ENCODE assay signal across 8 mouse cellular contexts in genomic region chr7:79238741-79239140, GRCm38 (mm10). TPM values are rescaled to one million over a fixed set of nuclear protein-coding genes. Genes with fewer than 3 reads are reported as not detected.
DNase-seq lines count a peak whose midpoint lies in the region; ATAC-seq and TF ChIP-seq lines count a peak whose summit lies in the region.
"Had no signal": no experiment of that assay in that cellular context is flagged by ENCODE, and none has a peak within 500 bp of the region (broad histone marks: within the 10 kb centered on the region; RNA-seq: fewer than 3 reads in every experiment).

No protein-coding gene starts in this region.

- TF ChIP-seq POLR2A in CH12.LX (IDR thresholded peaks at IDR 0.05; ENCODE audit: low read depth, low read length) = no peak

- no peaks in the 10 kb centered on the region for H3K36me3 ChIP-seq in intestine, postnatal 0 days (ENCODE audit: control insufficient read depth, insufficient read depth)
- no peaks in the 10 kb centered on the region for H3K36me3 ChIP-seq in intestine, embryonic 15.5 days
- no peaks in the 10 kb centered on the region for H3K36me3 ChIP-seq in CH12.LX (replicated peaks in 1 of 2; ENCODE audit: control insufficient read depth in 1 of 2, insufficient read depth in 1 of 2, low read length in 1 of 2)
- no peaks in the 10 kb centered on the region for H3K36me3 ChIP-seq in liver, embryonic 14.5 days (replicated peaks; ENCODE audit: control insufficient read depth, insufficient read depth, low read depth)
- H3K36me3 ChIP-seq: embryonic facial prominence, embryonic 13.5 days had no signal

- peak; percentile 71 for TF ChIP-seq CTCF in intestine, postnatal 0 days (IDR thresholded peaks at IDR 0.05; ENCODE audit: low read depth)
- peak; percentile 75 for TF ChIP-seq CTCF in CH12.LX (conservative IDR thresholded peaks at IDR 0.05 in 1 of 2, IDR thresholded peaks at IDR 0.05 in 1 of 2; ENCODE audit: low read depth in 2 of 2, low read length in 2 of 2)
- TF ChIP-seq CTCF in Patski (IDR thresholded peaks at IDR 0.05) = peak; percentile 76
- peak; percentile 67 for TF ChIP-seq CTCF in liver, embryonic 14.5 days (IDR thresholded peaks at IDR 0.05; ENCODE audit: low read depth)

- WGBS in intestine, postnatal 0 days = 74% methylated on average over 5 of the region's 5 CpGs
- 77% methylated on average over 5 of the region's 5 CpGs for WGBS in intestine, embryonic 15.5 days
- 69% methylated on average over 5 of the region's 5 CpGs for WGBS in liver, embryonic 14.5 days (ENCODE audit: insufficient replicate concordance)

- in situ Hi-C loops in CH12.LX (cut with MboI; ENCODE audit: low pct_ligation_motif_present, low pct_unique_long_range_greater_than_20kb, low sequenced_read_pairs) (no loop called here), Patski (cut with MboI; ENCODE audit: low pct_unique_long_range_greater_than_20kb) (loop anchor here (5.0 kb wide), 1 partner anchor 321 kb away; no protein-coding TSS in a partner anchor)

- CTCF ChIA-PET in Patski (lab: Charles Lee) = interaction anchor here (0.8 to 2.2 kb wide), 3 partner anchors 10 to 111 kb away, joined by 3 to 7 read pairs (median 3); no protein-coding TSS in a partner anchor

- no peak overlapping the region for H3K27ac ChIP-seq in intestine, postnatal 0 days (ENCODE audit: low read depth, low read length)
- H3K27ac ChIP-seq in intestine, embryonic 15.5 days = no peak overlapping the region
- no peak overlapping the region for H3K27ac ChIP-seq in CH12.LX (ENCODE audit: insufficient read depth, low read depth)
- H3K27ac ChIP-seq in liver, embryonic 14.5 days = no peak overlapping the region
- H3K27ac ChIP-seq: embryonic facial prominence, embryonic 13.5 days had no signal

- no peaks in the 10 kb centered on the region for H3K79me2 ChIP-seq in CH12.LX (replicated peaks; ENCODE audit: control insufficient read depth, extremely low read depth, insufficient read depth, poor library complexity, severe bottlenecking)

- no peaks in the 10 kb centered on the region for H3K9me3 ChIP-seq in intestine, postnatal 0 days (ENCODE audit: control insufficient read depth)
- H3K9me3 ChIP-seq in intestine, embryonic 15.5 days = no peaks in the 10 kb centered on the region
- no peaks in the 10 kb centered on the region for H3K9me3 ChIP-seq in CH12.LX (replicated peaks; ENCODE audit: low read length)
- no peaks in the 10 kb centered on the region for H3K9me3 ChIP-seq in liver, embryonic 14.5 days (ENCODE audit: control insufficient read depth, low read length)
- H3K9me3 ChIP-seq: embryonic facial prominence, embryonic 13.5 days had no signal

- no peak overlapping the region for H3K9ac ChIP-seq in intestine, postnatal 0 days (ENCODE audit: low read depth, low read length)
- no peak overlapping the region for H3K9ac ChIP-seq in intestine, embryonic 15.5 days
- no peak overlapping the region for H3K9ac ChIP-seq in CH12.LX (ENCODE audit: insufficient read depth, low read depth)
- no peak overlapping the region for H3K9ac ChIP-seq in liver, embryonic 14.5 days (replicated peaks)
- H3K9ac ChIP-seq: embryonic facial prominence, embryonic 13.5 days had no signal

- POLR2A ChIA-PET in Patski (lab: Charles Lee) = interaction anchor here (0.7 kb wide), 1 partner anchor 80 kb away, joined by 3 read pairs; no protein-coding TSS in a partner anchor

- no peak overlapping the region for H3K4me3 ChIP-seq in intestine, postnatal 0 days (ENCODE audit: low read depth, low read length)
- no peak overlapping the region for H3K4me3 ChIP-seq in intestine, embryonic 15.5 days (replicated peaks)
- H3K4me3 ChIP-seq in CH12.LX (replicated peaks in 1 of 3; ENCODE audit: low read depth in 2 of 3, low read length in 2 of 3, poor library complexity in 1 of 3) = no peak overlapping the region
- H3K4me3 ChIP-seq in liver, embryonic 14.5 days (ENCODE audit: insufficient read depth in 1 of 2, low read depth in 2 of 2, low read length in 2 of 2) = no peak overlapping the region
- H3K4me3 ChIP-seq: embryonic facial prominence, embryonic 13.5 days had no signal

- peak; percentile 37 for TF ChIP-seq RAD21 in CH12.LX (IDR thresholded peaks at IDR 0.05; ENCODE audit: low read depth, low read length)

- ATAC-seq in intestine, postnatal 0 days = no peak
- no peak for ATAC-seq in intestine, embryonic 15.5 days
- ATAC-seq in Patski = no peak
- ATAC-seq in liver, embryonic 14.5 days (ENCODE audit: insufficient read depth) = no peak

- H3K27me3 ChIP-seq in intestine, postnatal 0 days (replicated peaks; ENCODE audit: control insufficient read depth, insufficient read depth, low read length) = no peaks in the 10 kb centered on the region
- no peaks in the 10 kb centered on the region for H3K27me3 ChIP-seq in intestine, embryonic 15.5 days (replicated peaks)
- H3K27me3 ChIP-seq in CH12.LX (replicated peaks) = peaks cover 30% of the 10 kb centered on the region
- H3K27me3 ChIP-seq in Patski = no peaks in the 10 kb centered on the region
- H3K27me3 ChIP-seq in liver, embryonic 14.5 days (ENCODE audit: control insufficient read depth, insufficient read depth, low read length) = no peaks in the 10 kb centered on the region
- H3K27me3 ChIP-seq: embryonic facial prominence, embryonic 13.5 days had no signal

- H3K4me1 ChIP-seq in intestine, postnatal 0 days (replicated peaks; ENCODE audit: control insufficient read depth, insufficient read depth, low read length) = no peaks in the 10 kb centered on the region
- no peaks in the 10 kb centered on the region for H3K4me1 ChIP-seq in intestine, embryonic 15.5 days (replicated peaks)
- no peaks in the 10 kb centered on the region for H3K4me1 ChIP-seq in CH12.LX (ENCODE audit: control insufficient read depth in 1 of 2, insufficient read depth in 2 of 2)
- H3K4me1 ChIP-seq in liver, embryonic 14.5 days (replicated peaks; ENCODE audit: control insufficient read depth in 2 of 2, insufficient read depth in 2 of 2, low read length in 1 of 2) = no peaks in the 10 kb centered on the region
- H3K4me1 ChIP-seq: embryonic facial prominence, embryonic 13.5 days had no signal

- no peak overlapping the region for H3K4me2 ChIP-seq in intestine, postnatal 0 days (replicated peaks; ENCODE audit: low read depth)
- H3K4me2 ChIP-seq in intestine, embryonic 15.5 days (replicated peaks) = no peak overlapping the region
- no peak overlapping the region for H3K4me2 ChIP-seq in CH12.LX (ENCODE audit: insufficient read depth, low read depth, poor library complexity, severe bottlenecking)
- H3K4me2 ChIP-seq in liver, embryonic 14.5 days (ENCODE audit: low read depth) = no peak overlapping the region
- H3K4me2 ChIP-seq: embryonic facial prominence, embryonic 13.5 days had no signal

- DNase-seq in CH12.LX (ENCODE audit: extremely low read depth) (peak; percentile 27), Patski (ENCODE audit: low read depth, low spot score) (no peak)
- no peak for DNase-seq in liver, embryonic 14.5 days (ENCODE audit: low read depth in 3 of 3, low spot score in 3 of 3)
- no peak for DNase-seq in layer of hippocampus, adult 11-12 months (ENCODE audit: low spot score)
- no peak for DNase-seq in kidney, adult 11 months

- TF ChIP-seq EP300 in CH12.LX (IDR thresholded peaks at IDR 0.05; ENCODE audit: low read length) = no peak
- no peak for TF ChIP-seq EP300 in liver, embryonic 14.5 days (IDR thresholded peaks at IDR 0.05; ENCODE audit: low read depth)

- dilution Hi-C loops in CH12.LX (cut with MboI; ENCODE audit: extremely low pct_ligation_motif_present, extremely low pct_unique_long_range_greater_than_20kb, low sequenced_read_pairs) = no loop called here

TF ChIP-seq in CH12.LX, 34 proteins besides CTCF, POLR2A, EP300 and RAD21:
- TF ChIP-seq MAZ (IDR thresholded peaks at IDR 0.05; ENCODE audit: low read depth, low read length) = no peak
- peak; percentile 65 for TF ChIP-seq SMC3 (IDR thresholded peaks at IDR 0.05; ENCODE audit: low read depth, low read length)
- peak; percentile 58 for TF ChIP-seq ZNF384 (IDR thresholded peaks at IDR 0.05; ENCODE audit: low read depth, low read length)
- no peak for TF ChIP-seq MXI1 (IDR thresholded peaks at IDR 0.05; ENCODE audit: low read depth, low read length)

RNA-seq across cellular contexts. Expression of gene Abhd2, which starts 34.3 kb away (rescaled TPM):
- polyA plus RNA-seq in intestine, postnatal 0 days (2015; fragmentation: Nextera tagmentation; extraction: Ambion mirVana) = 34.8 and 36.2 TPM in 2 replicates
- polyA plus RNA-seq in intestine, embryonic 15.5 days (2015; fragmentation: Nextera tagmentation; extraction: Ambion mirVana) = 14.3 and 16.3 TPM in 2 replicates
- 9.9 and 10.3 TPM in 2 replicates for total RNA-seq in CH12.LX (2012; rRNA removed)
- total RNA-seq in CH12.LX (2014; rRNA removed) = 5.5 and 6.0 TPM in 2 replicates
- 12.9 and 15.4 TPM in 2 replicates for polyA plus RNA-seq in CH12.LX (2012; ENCODE audit: insufficient read length, low read depth)
- polyA plus RNA-seq in Patski (2021) = 60.0 TPM
- 5.6 and 6.0 TPM in 2 replicates for polyA plus RNA-seq in liver, embryonic 14.5 days (2012; rRNA removed)
- polyA plus RNA-seq in liver, embryonic 14.5 days (2014; fragmentation: Nextera tagmentation; extraction: Ambion mirVana) = 11.4 TPM in 2 replicates
